Mouse (Mus musculus) neural tube, embryonic 13.5 days (tissue): ENCODE measurements around the gene Zdhhc18. TPM values are rescaled to one million over a fixed set of nuclear protein-coding genes. Genes with fewer than 3 reads are reported as not detected.

Experiments
- ATAC-seq: fragments of 200-750 bp; cut with Nextera tagmentation; 2 replicates; pipeline ENCODE4 v1.8.0; 2017; ENCODE audit warnings: low read depth, mild to moderate bottlenecking, moderate TSS enrichment, moderate library complexity
- H3K27ac ChIP-seq: fragments of 300-500 bp; sonication (generic); replicated peaks from 2 replicates; pipeline ENCODE4 v1.5.1; 2015; ENCODE audit warnings: moderate library complexity, mild to moderate bottlenecking, inconsistent platforms
- H3K27me3 ChIP-seq: fragments of 300-500 bp; sonication (generic); 2 replicates; pipeline ENCODE4 v1.6.1; 2015; ENCODE audit warnings: mild to moderate bottlenecking, inconsistent platforms
- H3K36me3 ChIP-seq: fragments of 300-500 bp; sonication (generic); 2 replicates; pipeline ENCODE4 v1.6.1; 2015; ENCODE audit warnings: mild to moderate bottlenecking, inconsistent platforms
- H3K4me1 ChIP-seq: fragments of 300-500 bp; sonication (generic); replicated peaks from 2 replicates; pipeline ENCODE4 v1.6.1; 2015; ENCODE audit warnings: inconsistent platforms
- H3K4me2 ChIP-seq: fragments of 300-500 bp; sonication (generic); 2 replicates; pipeline ENCODE4 v1.6.1; 2015; ENCODE audit warnings: inconsistent platforms, mild to moderate bottlenecking, moderate library complexity
- H3K4me3 ChIP-seq: fragments of 300-500 bp; sonication (generic); 2 replicates; pipeline ENCODE4 v1.5.1; 2015; ENCODE audit warnings: mild to moderate bottlenecking, inconsistent platforms
- H3K9ac ChIP-seq: fragments of 300-500 bp; sonication (generic); 2 replicates; pipeline ENCODE4 v1.6.1; 2015; ENCODE audit warnings: moderate library complexity, mild to moderate bottlenecking, inconsistent platforms
- H3K9me3 ChIP-seq: fragments of 300-500 bp; sonication (generic); 2 replicates; pipeline ENCODE4 v1.6.1; 2016; ENCODE audit warnings: inconsistent platforms
- WGBS: fragments of 180-500 bp; shearing (Covaris S2); methylation state at CpG from one replicate; pipeline ENCODE4 v1.1.7; 2015; 5-methylcytosine and 5-hydroxymethylcytosine counted together
- polyA plus RNA-seq: library from polyadenylated mRNA; unstranded; fragments of >200 nt; fragmentation: Nextera tagmentation; extraction: Ambion mirVana; gene quantifications from 2 replicates; pipeline ENCODE4 v1.2.1, GENCODE M21; 2015

Zdhhc18 gene
- polyA plus RNA-seq = 2.8 and 4.3 TPM in 2 replicates

- Histone ChIP-seq H3K9ac (peak within 1 kb of the TSS; percentile 34; the same call in 1 of the 2 replicates), H3K36me3 (no peaks in the 10 kb centered on the region), H3K4me1 (no peaks in the 10 kb centered on the region), H3K27ac (0 out of 2 replicates have a peak within 1 kb of the TSS, but pooled peaks have one; percentile 46), H3K4me2 (peak within 1 kb of the TSS; percentile 42), H3K4me3 (peak within 1 kb of the TSS; percentile 18; the same call in 1 of the 2 replicates), H3K9me3 (no peaks in the 10 kb centered on the region), H3K27me3 (no peaks in the 10 kb centered on the region)
- ATAC-seq = peak; percentile 67; the same call in 1 of the 2 replicates
- 42% methylated on average over 7 of the region's 7 CpGs for WGBS
Observed at GRCm38 (mm10) chr4:133649989-133650699, at the start of gene Zdhhc18. Gene Zdhhc18 (minus strand): TSS chr4:133650154.

- ATAC-seq = no peak
- H3K4me3 ChIP-seq = no peak overlapping the region
- H3K36me3 ChIP-seq = peaks cover 72% of the 10 kb centered on the region
Observed at GRCm38 (mm10) chr4:133695363-133695762, 45.4 kb upstream of the Zdhhc18 start.

GRCm38 (mm10) chr4:133690252-133690651 is 40.3 kb upstream of the Zdhhc18 start:
- Histone ChIP-seq H3K4me1 (peaks cover 38% of the 10 kb centered on the region), H3K9me3 (no peaks in the 10 kb centered on the region), H3K27ac (peak overlapping the region; percentile 38; the same call in 1 of the 2 replicates), H3K27me3 (no peaks in the 10 kb centered on the region), H3K36me3 (peaks cover 100% of the 10 kb centered on the region), H3K4me3 (no peak overlapping the region), H3K4me2 (no peak overlapping the region), H3K9ac (no peak overlapping the region)
- WGBS = 18% methylated on average over 5 of the region's 5 CpGs
- 0 out of 2 replicates have a peak, but pooled peaks have one; percentile 19 for ATAC-seq

More at GRCm38 (mm10) chr4:133695363-133695762, 45.4 kb upstream of the Zdhhc18 start:
- no peak overlapping the region for H3K27ac ChIP-seq
- WGBS = 93% methylated on average over 3 of the region's 3 CpGs
- H3K9me3 ChIP-seq = no peaks in the 10 kb centered on the region
- H3K27me3 ChIP-seq = no peaks in the 10 kb centered on the region
- no peak overlapping the region for H3K9ac ChIP-seq
- no peak overlapping the region for H3K4me2 ChIP-seq
- H3K4me1 ChIP-seq = peaks cover 19% of the 10 kb centered on the region

GRCm38 (mm10) chr4:133688417-133689067 is 38.6 kb upstream of the Zdhhc18 start:
- Histone ChIP-seq H3K9ac (no peak overlapping the region), H3K27ac (no peak overlapping the region), H3K9me3 (no peaks in the 10 kb centered on the region), H3K36me3 (peaks cover 100% of the 10 kb centered on the region), H3K27me3 (no peaks in the 10 kb centered on the region), H3K4me3 (no peak overlapping the region), H3K4me1 (peaks cover 38% of the 10 kb centered on the region), H3K4me2 (no peak overlapping the region)
- WGBS = 54% methylated on average over 7 of the region's 7 CpGs
- ATAC-seq = no peak

GRCm38 (mm10) chr4:133687126-133687525 is 37.2 kb upstream of the Zdhhc18 start:
- H3K27me3 ChIP-seq = no peaks in the 10 kb centered on the region
- H3K27ac ChIP-seq = no peak overlapping the region
- no peak overlapping the region for H3K4me3 ChIP-seq
- peaks cover 38% of the 10 kb centered on the region for H3K4me1 ChIP-seq
- H3K9ac ChIP-seq = no peak overlapping the region
- no peak overlapping the region for H3K4me2 ChIP-seq
- H3K36me3 ChIP-seq = peaks cover 100% of the 10 kb centered on the region
- ATAC-seq = no peak
- H3K9me3 ChIP-seq = no peaks in the 10 kb centered on the region
- 89% methylated on average over 5 of the region's 5 CpGs for WGBS

- no peak overlapping the region for H3K4me3 ChIP-seq
- no peak overlapping the region for H3K4me2 ChIP-seq
Observed at GRCm38 (mm10) chr4:133686512-133686911, 36.6 kb upstream of the Zdhhc18 start.

GRCm38 (mm10) chr4:133680206-133680786 is 30.3 kb upstream of the Zdhhc18 start:
- H3K4me3 ChIP-seq = no peak overlapping the region
- H3K9ac ChIP-seq = no peak overlapping the region
- no peak overlapping the region for H3K4me2 ChIP-seq
- WGBS = 92% methylated on average over 14 of the region's 14 CpGs
- H3K36me3 ChIP-seq = peaks cover 67% of the 10 kb centered on the region
- H3K27ac ChIP-seq = no peak overlapping the region
- no peaks in the 10 kb centered on the region for H3K9me3 ChIP-seq
- H3K27me3 ChIP-seq = no peaks in the 10 kb centered on the region
- peaks cover 21% of the 10 kb centered on the region for H3K4me1 ChIP-seq
- no peak for ATAC-seq

More at GRCm38 (mm10) chr4:133686512-133686911, 36.6 kb upstream of the Zdhhc18 start:
- Histone ChIP-seq H3K4me1 (peaks cover 35% of the 10 kb centered on the region), H3K36me3 (peaks cover 100% of the 10 kb centered on the region), H3K27me3 (no peaks in the 10 kb centered on the region), H3K9ac (no peak overlapping the region), H3K9me3 (no peaks in the 10 kb centered on the region), H3K27ac (no peak overlapping the region)
- 88% methylated on average over 11 of the region's 11 CpGs for WGBS
- ATAC-seq = no peak

- no peak for ATAC-seq
- H3K36me3 ChIP-seq = peaks cover 61% of the 10 kb centered on the region
- H3K27me3 ChIP-seq = no peaks in the 10 kb centered on the region
- no peak overlapping the region for H3K9ac ChIP-seq
- 94% methylated on average over 7 of the region's 7 CpGs for WGBS
- no peaks in the 10 kb centered on the region for H3K9me3 ChIP-seq
- no peak overlapping the region for H3K4me3 ChIP-seq
- H3K4me1 ChIP-seq = peaks cover 27% of the 10 kb centered on the region
- no peak overlapping the region for H3K27ac ChIP-seq
- no peak overlapping the region for H3K4me2 ChIP-seq
Observed at GRCm38 (mm10) chr4:133679629-133680028, 29.7 kb upstream of the Zdhhc18 start.

- H3K4me3 ChIP-seq = no peak overlapping the region
- ATAC-seq = no peak
- 81% methylated on average over 7 of the region's 7 CpGs for WGBS
Observed at GRCm38 (mm10) chr4:133677266-133677665, 27.3 kb upstream of the Zdhhc18 start.

GRCm38 (mm10) chr4:133676189-133676588 is 26.2 kb upstream of the Zdhhc18 start:
- Histone ChIP-seq H3K9me3 (no peaks in the 10 kb centered on the region), H3K4me2 (0 out of 2 replicates have a peak overlapping the region, but pooled peaks have one; percentile 3), H3K27me3 (no peaks in the 10 kb centered on the region), H3K4me3 (no peak overlapping the region), H3K36me3 (peaks cover 26% of the 10 kb centered on the region), H3K27ac (peak overlapping the region; percentile 74), H3K9ac (no peak overlapping the region; the same call in 1 of the 2 replicates), H3K4me1 (peaks cover 53% of the 10 kb centered on the region)
- no peak for ATAC-seq
- WGBS = 22% methylated on average over 3 of the region's 3 CpGs

More at GRCm38 (mm10) chr4:133677266-133677665, 27.3 kb upstream of the Zdhhc18 start:
- Histone ChIP-seq H3K4me2 (no peak overlapping the region), H3K27ac (peak overlapping the region; percentile 74; the same call in 1 of the 2 replicates), H3K27me3 (no peaks in the 10 kb centered on the region), H3K9me3 (no peaks in the 10 kb centered on the region), H3K36me3 (peaks cover 37% of the 10 kb centered on the region), H3K9ac (no peak overlapping the region), H3K4me1 (peaks cover 46% of the 10 kb centered on the region)

GRCm38 (mm10) chr4:133675594-133676016 is 25.7 kb upstream of the Zdhhc18 start:
- Histone ChIP-seq H3K9me3 (no peaks in the 10 kb centered on the region), H3K4me1 (peaks cover 58% of the 10 kb centered on the region), H3K9ac (no peak overlapping the region), H3K27me3 (no peaks in the 10 kb centered on the region), H3K27ac (peak overlapping the region; percentile 74), H3K4me3 (no peak overlapping the region), H3K4me2 (0 out of 2 replicates have a peak overlapping the region, but pooled peaks have one; percentile 3), H3K36me3 (peaks cover 20% of the 10 kb centered on the region)
- ATAC-seq = peak; percentile 29; the same call in 1 of the 2 replicates
- 3% methylated on average over 5 of the region's 5 CpGs for WGBS

- H3K9me3 ChIP-seq = no peaks in the 10 kb centered on the region
- H3K9ac ChIP-seq = peak overlapping the region; percentile 88; the same call in 1 of the 2 replicates
- peaks cover 7% of the 10 kb centered on the region for H3K36me3 ChIP-seq
- WGBS = 72% methylated on average over 8 of the region's 8 CpGs
- no peak for ATAC-seq
- H3K4me3 ChIP-seq = no peak overlapping the region
- no peaks in the 10 kb centered on the region for H3K27me3 ChIP-seq
- H3K27ac ChIP-seq = peak overlapping the region; percentile 97
- H3K4me1 ChIP-seq = peaks cover 71% of the 10 kb centered on the region
- H3K4me2 ChIP-seq = peak overlapping the region; percentile 82
Observed at GRCm38 (mm10) chr4:133674331-133674695, 24.4 kb upstream of the Zdhhc18 start.
